Mouse (Mus musculus) skeletal muscle tissue, adult 2 months (tissue): ENCODE measurements around the gene Etnk1.
"Not testable (repeated sequence)": the region's sequence is repeated elsewhere in the genome, so short reads cannot be mapped to it uniquely, and the experiment has no call there.

Experiments
- DNase-seq: peaks from one replicate; pipeline ENCODE4 v3.0.0-alpha.2; 2012; ENCODE audit warnings: low read depth, low spot score

Gene Etnk1

DNA sequence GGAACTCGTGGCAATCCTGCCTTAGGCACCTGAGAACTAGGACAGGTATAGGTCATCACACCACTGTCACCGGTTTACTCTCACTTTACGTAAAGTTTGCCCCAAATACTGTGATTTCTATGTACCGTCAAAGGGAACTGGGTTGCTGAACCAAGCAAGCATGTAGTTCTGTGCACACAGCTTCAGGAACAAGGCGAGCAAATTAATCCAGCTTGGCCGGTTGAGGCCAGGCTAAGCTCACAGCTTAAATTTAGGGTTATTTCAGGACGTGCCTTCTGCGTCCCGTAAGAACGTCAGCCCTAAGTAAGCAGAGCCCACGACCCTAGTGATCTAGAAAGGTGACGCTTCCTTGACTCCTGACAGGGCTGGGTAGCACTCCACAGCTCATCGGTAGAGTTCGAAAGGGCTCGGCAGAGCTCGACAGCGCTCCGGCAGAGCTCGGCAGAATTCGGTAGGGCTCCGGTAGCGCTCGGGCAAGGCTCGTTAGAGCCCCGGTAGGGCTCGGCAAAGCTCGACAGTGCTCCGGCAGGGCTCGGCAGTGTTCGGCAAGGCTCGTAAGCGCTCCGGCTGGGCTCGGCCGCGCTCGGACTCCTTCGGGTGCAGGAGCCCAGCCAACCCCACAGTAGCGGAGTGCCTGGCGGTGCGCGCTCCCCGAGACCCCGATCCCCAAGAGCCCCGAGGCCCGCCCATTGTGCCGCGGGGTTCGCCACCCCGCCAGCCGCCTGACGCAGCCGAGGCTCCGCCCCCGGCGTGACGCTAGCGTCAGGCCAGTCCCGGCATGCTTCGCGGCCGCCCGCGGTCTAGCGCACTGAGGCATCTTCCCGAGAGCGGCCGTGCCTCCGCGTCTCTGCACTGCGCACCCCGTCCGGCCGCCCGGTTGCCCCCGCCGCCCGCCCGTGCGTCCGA lies at the start of gene Etnk1:
Gene Etnk1 (plus strand): TSS at position 770 of the 906 bp plus-strand sequence.
- peak; percentile 95 for DNase-seq

GRCm38 (mm10) chr6:143119325-143119724 lies 47.7 kb upstream of the Etnk1 start:
- no peak for DNase-seq

DNA sequence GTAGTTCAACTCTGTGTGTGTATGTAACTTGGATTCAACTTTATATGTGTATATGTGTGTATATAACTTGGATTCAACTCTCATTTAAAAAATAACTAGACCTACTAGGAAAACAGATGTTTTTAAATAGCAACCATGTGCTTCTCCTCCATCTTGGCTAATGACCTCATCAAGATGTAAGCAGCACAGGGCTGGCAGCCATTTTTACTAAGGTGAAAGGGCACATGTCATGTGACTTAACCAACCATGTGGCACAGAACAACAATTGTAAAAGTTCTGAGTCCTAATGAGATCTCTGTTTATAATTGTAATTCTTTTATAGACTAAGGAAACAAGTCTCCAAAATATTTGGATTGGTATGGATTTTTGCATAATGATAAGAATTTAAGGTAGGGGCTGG lies 41.3 kb upstream of the Etnk1 start:
- no peak for DNase-seq

- DNase-seq, result no peak
Measured at GRCm38 (mm10) chr6:143129466-143129865, 37.6 kb upstream of the Etnk1 start.

GRCm38 (mm10) chr6:143129952-143130351 lies 37.1 kb upstream of the Etnk1 start:
- DNase-seq, result no peak

GRCm38 (mm10) chr6:143130411-143130810 lies 36.6 kb upstream of the Etnk1 start:
- no peak for DNase-seq

- DNase-seq, result no peak
Measured at GRCm38 (mm10) chr6:143131895-143132652, 34.9 kb upstream of the Etnk1 start.

DNA sequence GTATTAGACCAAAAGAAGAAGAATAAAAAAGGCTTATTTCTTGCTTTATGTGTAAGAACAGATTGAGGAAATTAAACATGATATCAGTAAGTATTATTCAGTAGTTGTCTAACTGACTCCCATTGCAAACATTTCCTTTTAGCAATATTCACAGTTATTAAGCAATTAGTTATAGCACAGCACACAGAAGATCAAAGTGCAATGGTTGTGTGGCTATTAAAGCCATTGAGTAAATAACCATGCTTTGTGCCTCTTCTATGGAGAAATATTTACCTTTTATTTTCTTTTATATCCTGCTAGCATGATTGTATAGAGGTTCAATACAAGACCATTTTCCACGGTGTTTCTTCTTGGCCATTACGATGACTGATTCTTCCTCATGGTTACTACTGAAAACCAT lies 33.9 kb upstream of the Etnk1 start:
- DNase-seq, result no peak

GRCm38 (mm10) chr6:143135097-143135496 lies 31.9 kb upstream of the Etnk1 start:
- DNase-seq, result no peak

GRCm38 (mm10) chr6:143136688-143137087 lies 30.3 kb upstream of the Etnk1 start:
- DNase-seq, result no peak

- no peak for DNase-seq
Measured at GRCm38 (mm10) chr6:143137341-143137740, 29.7 kb upstream of the Etnk1 start.

GRCm38 (mm10) chr6:143139417-143139816 lies 27.6 kb upstream of the Etnk1 start:
- no peak for DNase-seq

GRCm38 (mm10) chr6:143140884-143141283 lies 26.1 kb upstream of the Etnk1 start:
- DNase-seq, result no peak

DNA sequence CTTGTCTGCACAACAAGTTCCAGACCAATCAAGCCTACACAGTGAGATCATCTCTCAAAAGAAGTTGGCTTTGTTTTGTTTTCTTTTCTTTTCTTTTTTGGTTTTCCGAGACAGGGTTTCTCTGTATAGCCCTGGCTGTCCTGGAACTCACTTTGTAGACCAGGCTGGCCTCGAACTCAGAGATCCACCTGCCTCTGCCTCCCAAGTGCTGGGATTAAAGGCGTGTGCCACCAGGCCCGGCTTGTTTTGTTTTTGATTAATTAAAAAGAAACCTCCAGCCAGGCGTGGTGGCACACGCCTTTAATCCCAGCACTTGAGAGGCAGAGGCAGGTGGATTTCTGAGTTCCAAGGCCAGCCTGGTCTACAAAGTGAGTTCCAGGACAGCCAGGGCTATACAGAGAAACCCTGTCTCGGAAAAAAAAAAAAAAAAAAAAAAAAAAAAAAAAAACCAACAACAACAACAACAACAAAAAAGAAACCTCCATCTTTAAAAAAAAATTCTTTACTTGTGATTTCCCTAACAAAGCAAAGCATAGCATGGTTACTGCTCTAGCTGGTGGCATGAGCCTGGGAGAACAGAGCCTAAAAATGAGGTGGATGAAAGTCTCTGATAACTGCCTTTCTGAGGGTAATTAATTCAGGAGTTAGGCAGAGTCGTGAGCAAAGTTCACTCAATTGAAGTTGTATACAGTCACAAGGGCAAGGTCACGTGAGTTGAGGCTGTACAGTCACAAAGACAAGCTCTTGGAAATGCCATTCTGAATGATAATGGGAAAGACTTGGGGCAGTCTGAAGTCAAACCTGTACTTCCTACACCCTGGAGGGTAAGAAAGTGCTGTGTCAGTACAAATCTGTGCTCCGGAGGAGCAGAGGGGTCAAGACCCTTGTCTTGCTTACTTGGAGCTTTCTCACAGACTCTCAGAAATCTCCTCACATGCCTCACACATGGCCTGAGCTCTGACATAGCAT lies 25.1 kb upstream of the Etnk1 start:
- DNase-seq, result not testable (repeated sequence)

DNA sequence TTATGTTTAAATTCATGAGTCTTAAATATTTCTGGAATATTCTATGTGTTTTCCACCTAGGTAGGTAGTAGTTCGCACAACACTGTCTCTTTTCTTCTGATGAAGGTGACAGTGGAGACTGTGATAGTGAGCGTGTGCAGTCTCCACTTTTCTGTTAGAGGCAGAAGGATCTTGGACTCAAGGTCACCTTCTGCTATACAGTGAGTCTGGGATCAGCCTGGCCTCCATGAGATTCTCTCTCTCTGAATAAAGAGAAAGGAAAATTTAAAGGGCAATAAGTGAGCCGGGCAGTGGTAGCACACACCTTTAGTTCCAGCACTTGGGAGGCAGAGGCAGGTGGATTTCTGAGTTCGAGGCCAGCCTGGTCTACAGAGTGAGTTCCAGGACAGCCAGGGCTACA lies 24.2 kb upstream of the Etnk1 start:
- no peak for DNase-seq

- DNase-seq, result no peak
Measured at GRCm38 (mm10) chr6:143143321-143143720, 23.7 kb upstream of the Etnk1 start.

DNA sequence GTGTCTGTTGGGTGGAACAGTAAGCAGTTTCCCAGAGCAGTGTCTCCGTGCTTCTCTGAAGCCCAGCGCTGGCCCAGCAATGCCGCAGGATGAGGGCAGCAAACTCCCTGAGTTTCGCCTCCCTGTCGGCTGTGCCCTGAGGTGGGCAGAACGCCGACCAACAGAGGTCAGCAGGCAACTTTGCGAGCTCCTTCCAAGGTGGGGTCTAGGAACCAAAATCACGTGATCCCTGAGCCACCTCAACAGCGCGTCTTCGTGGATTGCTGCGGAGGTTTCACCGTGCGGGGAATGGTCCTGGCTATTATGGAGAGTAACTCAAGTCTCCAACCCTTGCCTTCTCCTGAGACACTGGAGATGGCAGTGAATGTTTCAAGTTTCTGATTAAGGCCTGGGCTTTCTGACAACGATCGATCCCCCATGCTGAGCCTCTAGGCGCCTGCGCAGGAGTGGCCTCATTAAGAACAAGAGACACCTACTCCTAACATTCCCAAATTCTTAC lies 23.2 kb upstream of the Etnk1 start:
- DNase-seq, result no peak

GRCm38 (mm10) chr6:143144556-143144955 lies 22.5 kb upstream of the Etnk1 start:
- DNase-seq, result no peak

DNA sequence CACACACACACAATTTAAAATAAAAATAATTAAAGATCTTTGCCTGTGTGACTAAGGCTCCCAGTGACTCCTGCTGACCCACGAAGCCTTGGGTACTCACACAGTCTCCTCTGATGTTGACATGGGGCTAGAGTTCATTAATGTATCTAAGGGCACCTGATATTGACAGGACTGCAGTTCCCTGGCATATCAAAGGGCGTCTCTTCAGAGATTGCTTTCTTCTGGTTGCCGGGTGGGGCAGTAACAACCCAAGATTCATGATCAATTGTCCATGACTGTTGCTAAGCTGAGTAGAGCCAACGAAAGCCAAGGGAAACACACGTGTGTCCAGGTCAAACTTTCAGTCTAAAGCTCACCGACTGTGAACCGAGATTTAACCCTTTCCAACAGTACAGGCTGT lies 22.0 kb upstream of the Etnk1 start:
- no peak for DNase-seq

GRCm38 (mm10) chr6:143146756-143147155 lies 20.3 kb upstream of the Etnk1 start:
- peak; percentile 33 for DNase-seq

DNA sequence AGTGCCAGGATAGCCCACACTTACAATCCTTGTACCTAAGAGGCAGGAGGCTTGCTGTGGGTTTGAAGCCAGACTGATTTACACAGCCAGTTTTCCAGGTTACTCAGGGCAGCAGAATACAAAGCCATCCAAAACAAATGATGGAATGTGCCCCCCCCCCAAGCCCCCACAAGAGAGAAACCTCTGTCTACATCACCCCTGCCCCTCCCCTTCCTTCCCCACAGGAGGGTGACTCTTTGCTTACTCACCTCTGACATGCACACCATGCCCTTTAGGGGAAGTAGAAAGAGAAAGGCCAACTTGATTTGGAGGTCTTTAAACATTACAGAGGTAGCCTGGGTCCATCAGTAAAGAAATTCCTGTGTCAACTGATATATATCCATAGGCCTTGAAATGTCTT lies 18.2 kb upstream of the Etnk1 start:
- no peak for DNase-seq
